Mouse (Mus musculus) induced T-regulatory cell, adult 2 months (primary cell): ENCODE measurements around the gene Frmd5.
A peak's percentile ranks its signal among the peaks of the same experiment; 100 is the strongest.
"Not testable (repeated sequence)": the region's sequence is repeated elsewhere in the genome, so short reads cannot be mapped to it uniquely, and the experiment has no call there.

Experiments
- DNase-seq: peaks from one replicate; pipeline ENCODE4 v3.0.0-alpha.2; 2012; ENCODE audit warnings: low read depth

Frmd5 gene

GRCm38 (mm10) chr2:121571780-121572179, 235.1 kb downstream of the Frmd5 start:
- DNase-seq, result peak; percentile 89

- DNase-seq, result no peak
These were observed 235.8 kb downstream of the Frmd5 start for GRCm38 (mm10) chr2:121570999-121571655.

GRCm38 (mm10) chr2:121570049-121570448, 236.8 kb downstream of the Frmd5 start:
- peak; percentile 70 for DNase-seq

GRCm38 (mm10) chr2:121565911-121566310, 241.0 kb downstream of the Frmd5 start:
- no peak for DNase-seq

- no peak for DNase-seq
These were observed 243.8 kb downstream of the Frmd5 start for GRCm38 (mm10) chr2:121563117-121563516.

- DNase-seq, result no peak
These were observed 255.6 kb downstream of the Frmd5 start for GRCm38 (mm10) chr2:121551271-121551670.

GRCm38 (mm10) chr2:121549630-121550029, 257.3 kb downstream of the Frmd5 start:
- DNase-seq, result no peak

- DNase-seq, result no peak
These were observed 262.1 kb downstream of the Frmd5 start for GRCm38 (mm10) chr2:121544829-121545228.

- no peak for DNase-seq
These were observed 281.8 kb downstream of the Frmd5 start for GRCm38 (mm10) chr2:121525056-121525455.

- not testable (repeated sequence) for DNase-seq
These were observed 284.1 kb downstream of the Frmd5 start for GRCm38 (mm10) chr2:121522830-121523229.

GRCm38 (mm10) chr2:121522006-121522405, 284.9 kb downstream of the Frmd5 start:
- no peak for DNase-seq

- DNase-seq, result not testable (repeated sequence)
These were observed 288.2 kb downstream of the Frmd5 start for GRCm38 (mm10) chr2:121518711-121519110.

- DNase-seq, result no peak
These were observed 288.8 kb downstream of the Frmd5 start for GRCm38 (mm10) chr2:121518106-121518505.

- DNase-seq, result no peak
These were observed 292.7 kb downstream of the Frmd5 start for GRCm38 (mm10) chr2:121514211-121514610.

GRCm38 (mm10) chr2:121512991-121513765, 293.7 kb downstream of the Frmd5 start:
- not testable (repeated sequence) for DNase-seq

GRCm38 (mm10) chr2:121511401-121511800, 295.5 kb downstream of the Frmd5 start:
- DNase-seq, result peak; percentile 91

GRCm38 (mm10) chr2:121509584-121509983, 297.3 kb downstream of the Frmd5 start:
- DNase-seq, result peak; percentile 60

GRCm38 (mm10) chr2:121507951-121508330, 298.9 kb downstream of the Frmd5 start:
- DNase-seq, result no peak

- DNase-seq, result peak; percentile 38
These were observed 299.5 kb downstream of the Frmd5 start for GRCm38 (mm10) chr2:121507173-121507950.

GRCm38 (mm10) chr2:121505942-121506882, 300.7 kb downstream of the Frmd5 start, which contains the start of the genes Mfap1a and Wdr76:
Gene Mfap1a, minus strand, starts transcription at chr2:121506665.
Gene Wdr76, plus strand, starts transcription at chr2:121506723.
- peak; percentile 94 for DNase-seq

- DNase-seq, result not testable (repeated sequence)
These were observed 305.3 kb downstream of the Frmd5 start for GRCm38 (mm10) chr2:121501550-121501949.
